Mouse (Mus musculus): ENCODE results near the gene Svop. TPM values are rescaled to one million over a fixed set of nuclear protein-coding genes. Genes with fewer than 3 reads are reported as not detected.

The Svop gene
- polyA plus RNA-seq, 1 experiment from 2014 or later: not detected

- peaks cover 28% of the 10 kb centered on the region for H3K36me3 ChIP-seq
- WGBS (ENCODE audit: insufficient replicate concordance): 72% methylated on average over 15 of the region's 15 CpGs
- H3K9ac ChIP-seq: peak overlapping the region; percentile 66; the same call in 1 of the 2 replicates
- ATAC-seq: no peak
- H3K9me3 ChIP-seq (replicated peaks): no peaks in the 10 kb centered on the region
- H3K4me1 ChIP-seq: peaks cover 83% of the 10 kb centered on the region
- peak overlapping the region; percentile 99 for H3K4me2 ChIP-seq
- H3K27me3 ChIP-seq (replicated peaks): no peaks in the 10 kb centered on the region
- H3K4me3 ChIP-seq: peak overlapping the region; percentile 74
- no peak overlapping the region for H3K27ac ChIP-seq
Measured at GRCm38 (mm10) chr5:114129550-114130210, 38.3 kb upstream of the Svop start.

- H3K4me3 ChIP-seq: peak within 1 kb of the TSS; percentile 73
- no peaks in the 10 kb centered on the region for H3K9me3 ChIP-seq (replicated peaks)
- peaks cover 63% of the 10 kb centered on the region for H3K4me1 ChIP-seq
- H3K27me3 ChIP-seq (replicated peaks): no peaks in the 10 kb centered on the region
- peak within 1 kb of the TSS; percentile 99 for H3K4me2 ChIP-seq
- H3K36me3 ChIP-seq: peaks cover 33% of the 10 kb centered on the region
- peak within 1 kb of the TSS; percentile 73 for H3K9ac ChIP-seq
- H3K27ac ChIP-seq: peak within 1 kb of the TSS; percentile 82
- under 1% methylated on average over 69 of the region's 69 CpGs for WGBS (ENCODE audit: insufficient replicate concordance)
- peak; percentile 22 for ATAC-seq
Measured at GRCm38 (mm10) chr5:114127374-114128349, 36.3 kb upstream of the Svop start, which contains the start of gene Alkbh2. Gene Alkbh2 (minus strand): TSS chr5:114128218.

DNA sequence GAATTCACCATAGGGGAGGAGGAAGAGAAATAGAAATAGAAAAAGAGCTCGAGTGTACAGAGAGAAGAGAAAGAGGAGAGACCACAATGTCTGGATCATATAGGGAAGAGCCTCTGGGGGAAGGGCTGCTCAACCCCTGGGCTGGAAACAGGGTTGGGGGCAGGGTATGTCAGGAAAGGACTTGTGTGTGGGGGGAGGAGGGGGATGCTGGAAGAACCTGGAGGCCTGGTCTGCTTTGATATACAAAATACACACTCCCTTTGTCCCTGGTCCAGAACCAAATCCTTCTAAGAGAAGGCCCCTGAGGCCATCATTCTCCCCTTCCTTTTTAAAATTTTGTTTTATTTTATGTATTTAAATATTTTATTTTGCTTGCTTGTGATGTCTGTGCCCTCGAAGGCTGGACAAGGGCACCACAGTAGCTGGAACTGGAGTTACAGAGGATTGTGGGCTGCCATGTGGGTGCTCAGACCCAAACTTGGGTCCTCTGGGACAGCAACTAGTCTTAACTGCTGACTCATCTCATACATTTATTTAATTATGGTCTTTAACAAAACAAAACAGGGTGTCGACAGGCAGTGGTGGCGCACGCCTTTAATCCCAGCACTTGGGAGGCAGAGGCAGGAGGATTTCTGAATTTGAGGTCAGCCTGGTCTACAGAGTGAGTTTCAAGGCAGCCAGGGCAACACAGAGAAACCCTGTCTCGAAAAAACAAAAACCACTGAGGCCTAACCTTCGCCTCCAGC, 35.3 kb upstream of the Svop start:
- peak overlapping the region; percentile 73 for H3K4me3 ChIP-seq
- no peak for ATAC-seq
- 67% methylated on average over 7 of the region's 7 CpGs for WGBS (ENCODE audit: insufficient replicate concordance)
- H3K9ac ChIP-seq: peak overlapping the region; percentile 73; the same call in 1 of the 2 replicates
- H3K4me1 ChIP-seq: peaks cover 60% of the 10 kb centered on the region
- H3K27me3 ChIP-seq (replicated peaks): no peaks in the 10 kb centered on the region
- H3K36me3 ChIP-seq: peaks cover 40% of the 10 kb centered on the region
- H3K9me3 ChIP-seq (replicated peaks): no peaks in the 10 kb centered on the region
- peak overlapping the region; percentile 99 for H3K4me2 ChIP-seq
- H3K27ac ChIP-seq: peak overlapping the region; percentile 82; the same call in 1 of the 2 replicates

- Histone ChIP-seq H3K27me3 (replicated peaks) (no peaks in the 10 kb centered on the region), H3K4me3 (no peak overlapping the region), H3K36me3 (peaks cover 47% of the 10 kb centered on the region), H3K9me3 (replicated peaks) (no peaks in the 10 kb centered on the region), H3K9ac (no peak overlapping the region), H3K27ac (0 out of 2 replicates have a peak overlapping the region, but pooled peaks have one; percentile 3), H3K4me1 (peaks cover 54% of the 10 kb centered on the region), H3K4me2 (peak overlapping the region; percentile 99)
- ATAC-seq: no peak
- WGBS (ENCODE audit: insufficient replicate concordance): 78% methylated on average over 3 of the region's 3 CpGs
Measured at GRCm38 (mm10) chr5:114126008-114126407, 34.6 kb upstream of the Svop start.

- Histone ChIP-seq H3K4me1 (peaks cover 10% of the 10 kb centered on the region; the same call in 1 of the 2 replicates), H3K27ac (no peak overlapping the region), H3K27me3 (replicated peaks) (no peaks in the 10 kb centered on the region), H3K9ac (no peak overlapping the region), H3K9me3 (replicated peaks) (no peaks in the 10 kb centered on the region), H3K4me3 (no peak overlapping the region), H3K36me3 (peaks cover 88% of the 10 kb centered on the region), H3K4me2 (no peak overlapping the region)
- ATAC-seq: no peak
- WGBS (ENCODE audit: insufficient replicate concordance): 74% methylated on average over 4 of the region's 4 CpGs
Measured at GRCm38 (mm10) chr5:114119806-114120205, 28.4 kb upstream of the Svop start.

- Histone ChIP-seq H3K9ac (no peak overlapping the region), H3K4me1 (peaks cover 3% of the 10 kb centered on the region; the same call in 1 of the 2 replicates), H3K27me3 (replicated peaks) (no peaks in the 10 kb centered on the region), H3K4me2 (no peak overlapping the region), H3K4me3 (no peak overlapping the region), H3K36me3 (peaks cover 88% of the 10 kb centered on the region), H3K9me3 (replicated peaks) (no peaks in the 10 kb centered on the region), H3K27ac (no peak overlapping the region)
- WGBS (ENCODE audit: insufficient replicate concordance): 55% methylated on average over 7 of the region's 7 CpGs
- ATAC-seq: no peak
Measured at GRCm38 (mm10) chr5:114116586-114116985, 25.2 kb upstream of the Svop start.

GRCm38 (mm10) chr5:114115030-114115429, 23.7 kb upstream of the Svop start:
- H3K9ac ChIP-seq: no peak overlapping the region
- peaks cover 88% of the 10 kb centered on the region for H3K36me3 ChIP-seq
- no peak overlapping the region for H3K4me3 ChIP-seq
- ATAC-seq: no peak
- no peaks in the 10 kb centered on the region for H3K9me3 ChIP-seq (replicated peaks)
- H3K27me3 ChIP-seq (replicated peaks): no peaks in the 10 kb centered on the region
- 62% methylated on average over 5 of the region's 5 CpGs for WGBS (ENCODE audit: insufficient replicate concordance)
- no peak overlapping the region for H3K27ac ChIP-seq
- no peak overlapping the region for H3K4me2 ChIP-seq
- peaks cover 3% of the 10 kb centered on the region; the same call in 1 of the 2 replicates for H3K4me1 ChIP-seq

DNA sequence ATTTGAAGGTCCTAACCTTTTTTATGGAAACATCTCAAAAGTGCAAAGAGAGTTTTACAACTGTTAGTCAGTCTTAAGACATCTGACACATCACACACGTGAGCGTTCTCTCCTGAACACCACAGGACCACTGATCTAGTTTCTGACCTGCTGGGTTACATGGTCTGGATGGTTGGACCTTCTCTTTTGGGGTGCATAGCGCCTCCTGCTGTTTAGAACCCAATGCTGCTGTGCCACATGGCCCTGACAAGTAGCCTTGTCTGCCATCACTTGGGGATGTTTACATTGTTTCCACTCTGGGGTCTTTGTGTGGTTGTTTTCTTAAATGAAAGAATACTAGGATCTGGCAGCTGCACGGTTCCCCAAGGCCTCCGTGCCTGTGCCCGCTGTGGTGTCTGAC, 22.0 kb upstream of the Svop start:
- Histone ChIP-seq H3K36me3 (peaks cover 93% of the 10 kb centered on the region), H3K27me3 (replicated peaks) (no peaks in the 10 kb centered on the region), H3K4me3 (no peak overlapping the region), H3K9me3 (replicated peaks) (no peaks in the 10 kb centered on the region), H3K4me2 (no peak overlapping the region), H3K9ac (no peak overlapping the region), H3K4me1 (peaks cover 3% of the 10 kb centered on the region; the same call in 1 of the 2 replicates), H3K27ac (no peak overlapping the region)
- WGBS (ENCODE audit: insufficient replicate concordance): 79% methylated on average over 6 of the region's 6 CpGs
- ATAC-seq: no peak

GRCm38 (mm10) chr5:114106391-114106935, 15.1 kb upstream of the Svop start:
- Histone ChIP-seq H3K36me3 (peaks cover 84% of the 10 kb centered on the region), H3K4me3 (no peak overlapping the region), H3K4me2 (no peak overlapping the region), H3K27ac (no peak overlapping the region), H3K4me1 (no peaks in the 10 kb centered on the region), H3K9ac (no peak overlapping the region), H3K27me3 (replicated peaks) (no peaks in the 10 kb centered on the region), H3K9me3 (replicated peaks) (no peaks in the 10 kb centered on the region)
- ATAC-seq: no peak
- 86% methylated on average over 16 of the region's 16 CpGs for WGBS (ENCODE audit: insufficient replicate concordance)

DNA sequence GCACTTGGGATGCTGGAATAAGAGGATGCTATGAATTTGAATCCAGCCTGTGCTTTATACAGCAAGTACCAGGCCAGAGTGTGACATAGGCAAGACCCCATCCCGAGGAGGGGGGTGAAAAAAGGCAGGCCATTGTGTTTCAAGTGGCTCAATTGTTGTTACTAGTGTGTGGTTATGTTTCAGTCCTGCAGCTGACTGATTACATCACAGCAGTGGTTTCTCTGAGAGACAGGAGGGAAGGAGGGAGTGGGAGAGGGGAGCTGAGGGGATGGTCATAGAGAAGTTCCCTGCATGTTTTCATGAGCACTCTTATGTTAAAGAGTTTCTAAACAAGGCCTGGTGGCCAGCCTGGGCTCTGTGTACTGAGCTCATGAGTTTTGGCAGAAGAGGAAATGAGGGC, 11.4 kb upstream of the Svop start:
- H3K4me2 ChIP-seq: no peak overlapping the region
- H3K27ac ChIP-seq: no peak overlapping the region
- peaks cover 47% of the 10 kb centered on the region for H3K36me3 ChIP-seq
- H3K9ac ChIP-seq: no peak overlapping the region
- ATAC-seq: no peak
- WGBS (ENCODE audit: insufficient replicate concordance): 50% methylated on average over 1 of the region's 1 CpGs
- peaks cover 19% of the 10 kb centered on the region for H3K4me1 ChIP-seq
- peaks cover 13% of the 10 kb centered on the region; the same call in 1 of the 2 replicates for H3K27me3 ChIP-seq (replicated peaks)
- H3K4me3 ChIP-seq: no peak overlapping the region
- H3K9me3 ChIP-seq (replicated peaks): no peaks in the 10 kb centered on the region

DNA sequence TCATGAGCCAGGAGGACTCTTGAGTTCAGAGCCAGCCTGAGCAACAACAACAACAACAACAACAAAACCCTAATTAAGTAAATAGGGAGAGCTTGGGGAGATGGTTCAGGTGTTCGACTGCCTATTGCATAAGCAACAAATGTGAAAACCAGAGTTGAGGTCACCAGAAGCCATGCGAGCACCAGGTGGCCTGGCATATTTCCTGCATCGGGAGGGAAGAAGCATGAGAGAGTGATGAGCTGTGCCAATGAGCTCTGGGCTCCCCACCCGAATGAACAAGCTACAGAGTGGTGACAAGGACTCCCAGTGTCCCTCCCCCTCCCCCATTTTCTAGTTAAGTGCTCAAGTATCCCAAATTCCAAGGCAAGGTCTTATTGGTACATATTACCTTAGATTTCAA, 10.5 kb upstream of the Svop start:
- peaks cover 14% of the 10 kb centered on the region; the same call in 1 of the 2 replicates for H3K27me3 ChIP-seq (replicated peaks)

More for the DNA sequence above, 10.5 kb upstream of the Svop start:
- Histone ChIP-seq H3K4me2 (no peak overlapping the region), H3K9me3 (replicated peaks) (no peaks in the 10 kb centered on the region), H3K36me3 (peaks cover 40% of the 10 kb centered on the region), H3K27ac (no peak overlapping the region), H3K4me1 (peaks cover 19% of the 10 kb centered on the region), H3K4me3 (no peak overlapping the region), H3K9ac (no peak overlapping the region)
- ATAC-seq: no peak
- WGBS (ENCODE audit: insufficient replicate concordance): 76% methylated on average over 4 of the region's 4 CpGs

Measured in liver, embryonic 12.5 days (tissue).